Mouse (Mus musculus) lung, embryonic 16.5 days (tissue): ENCODE measurements around the gene Gm7534. TPM values are rescaled to one million over a fixed set of nuclear protein-coding genes. Genes with fewer than 3 reads are reported as not detected.
"Not testable (repeated sequence)": the region's sequence is repeated elsewhere in the genome, so short reads cannot be mapped to it uniquely, and the experiment has no call there.

Experiments
- ATAC-seq: fragments of 200-750 bp; cut with Nextera tagmentation; 2 replicates; pipeline ENCODE4 v1.8.0; 2017; ENCODE audit warnings: low read depth, mild to moderate bottlenecking, moderate library complexity
- H3K27ac ChIP-seq: fragments of 300-500 bp; sonication (generic); 2 replicates; pipeline ENCODE4 v1.5.1; 2014; ENCODE audit warnings: mild to moderate bottlenecking, control low read depth, low read length
- H3K27me3 ChIP-seq: fragments of 300-500 bp; sonication (generic); 2 replicates; pipeline ENCODE4 v1.6.1; 2014; ENCODE audit warnings: low read depth, low read length, mixed read lengths; ENCODE audit not compliant: control insufficient read depth, insufficient read depth
- H3K36me3 ChIP-seq: fragments of 300-500 bp; sonication (generic); 2 replicates; pipeline ENCODE4 v1.6.1; 2014; ENCODE audit warnings: low read length; ENCODE audit not compliant: control insufficient read depth, insufficient read depth
- H3K4me1 ChIP-seq: fragments of 300-500 bp; sonication (generic); replicated peaks from 2 replicates; pipeline ENCODE4 v1.6.1; 2014; ENCODE audit warnings: low read length, mixed read lengths; ENCODE audit not compliant: control insufficient read depth, insufficient read depth
- H3K4me2 ChIP-seq: fragments of 300-500 bp; sonication (generic); 2 replicates; pipeline ENCODE4 v1.6.1; 2014; ENCODE audit warnings: low read depth, low read length, control low read depth
- H3K4me3 ChIP-seq: fragments of 300-500 bp; sonication (generic); 2 replicates; pipeline ENCODE4 v1.5.1; 2014; ENCODE audit warnings: mild to moderate bottlenecking, low read length, control low read depth
- H3K9ac ChIP-seq: fragments of 300-500 bp; sonication (generic); 2 replicates; pipeline ENCODE4 v1.6.1; 2014; ENCODE audit warnings: low read length, control low read depth
- H3K9me3 ChIP-seq: fragments of 300-500 bp; sonication (generic); 2 replicates; pipeline ENCODE4 v1.6.1; 2016; ENCODE audit warnings: low read length; ENCODE audit not compliant: control insufficient read depth
- WGBS: fragments of 180-500 bp; shearing (Covaris S2); extraction: QIAGEN DNeasy Blood & Tissue Kit; methylation state at CpG from one replicate; pipeline ENCODE4 v1.1.7; 2014; 5-methylcytosine and 5-hydroxymethylcytosine counted together
- polyA plus RNA-seq: library from polyadenylated mRNA; unstranded; fragments of >200 nt; fragmentation: Nextera tagmentation; extraction: Ambion mirVana; gene quantifications from 2 replicates; pipeline ENCODE4 v1.2.1, GENCODE M21; 2015

Gene Gm7534
- polyA plus RNA-seq, 1 experiment from 2014 or later: not detected

GRCm38 (mm10) chr4:134155961-134156465 is 46.8 kb downstream of the Gm7534 start:
- no peak overlapping the region for H3K27ac ChIP-seq
- no peak overlapping the region for H3K9ac ChIP-seq
- H3K27me3 ChIP-seq: no peaks in the 10 kb centered on the region
- no peak overlapping the region for H3K4me2 ChIP-seq
- peaks cover 6% of the 10 kb centered on the region for H3K36me3 ChIP-seq
- ATAC-seq: no peak
- no peak overlapping the region for H3K4me3 ChIP-seq
- 79% methylated on average over 10 of the region's 10 CpGs for WGBS
- no peaks in the 10 kb centered on the region; the same call in 1 of the 2 replicates for H3K4me1 ChIP-seq
- H3K9me3 ChIP-seq: no peaks in the 10 kb centered on the region

- H3K4me1 ChIP-seq: no peaks in the 10 kb centered on the region; the same call in 1 of the 2 replicates
- H3K9me3 ChIP-seq: no peaks in the 10 kb centered on the region
- H3K4me2 ChIP-seq: no peak overlapping the region
- H3K4me3 ChIP-seq: no peak overlapping the region
- peaks cover 9% of the 10 kb centered on the region for H3K36me3 ChIP-seq
- no peak overlapping the region for H3K27ac ChIP-seq
- no peak for ATAC-seq
- no peak overlapping the region for H3K9ac ChIP-seq
- WGBS: 87% methylated on average over 6 of the region's 6 CpGs
- no peaks in the 10 kb centered on the region for H3K27me3 ChIP-seq
Observed at GRCm38 (mm10) chr4:134155531-134155930, 47.3 kb downstream of the Gm7534 start.

GRCm38 (mm10) chr4:134154354-134154753 is 48.5 kb downstream of the Gm7534 start:
- Histone ChIP-seq H3K9me3 (no peaks in the 10 kb centered on the region), H3K27ac (no peak overlapping the region), H3K36me3 (peaks cover 12% of the 10 kb centered on the region), H3K4me3 (no peak overlapping the region), H3K4me1 (no peaks in the 10 kb centered on the region; the same call in 1 of the 2 replicates), H3K9ac (no peak overlapping the region), H3K4me2 (no peak overlapping the region), H3K27me3 (no peaks in the 10 kb centered on the region)
- 94% methylated on average over 3 of the region's 3 CpGs for WGBS
- no peak for ATAC-seq

GRCm38 (mm10) chr4:134153656-134154055 is 49.1 kb downstream of the Gm7534 start:
- Histone ChIP-seq H3K27ac (no peak overlapping the region), H3K9ac (no peak overlapping the region), H3K4me1 (no peaks in the 10 kb centered on the region; the same call in 1 of the 2 replicates), H3K27me3 (no peaks in the 10 kb centered on the region), H3K9me3 (no peaks in the 10 kb centered on the region), H3K36me3 (peaks cover 15% of the 10 kb centered on the region), H3K4me3 (no peak overlapping the region), H3K4me2 (no peak overlapping the region)
- 89% methylated on average over 3 of the region's 3 CpGs for WGBS
- no peak for ATAC-seq

GRCm38 (mm10) chr4:134152112-134152511 is 50.7 kb downstream of the Gm7534 start:
- Histone ChIP-seq H3K9ac (no peak overlapping the region), H3K9me3 (no peaks in the 10 kb centered on the region)

GRCm38 (mm10) chr4:134149389-134149788 is 53.4 kb downstream of the Gm7534 start:
- no peaks in the 10 kb centered on the region for H3K4me1 ChIP-seq
- no peaks in the 10 kb centered on the region for H3K27me3 ChIP-seq
- H3K4me3 ChIP-seq: no peak overlapping the region
- peaks cover 19% of the 10 kb centered on the region for H3K36me3 ChIP-seq
- H3K27ac ChIP-seq: no peak overlapping the region
- H3K9ac ChIP-seq: no peak overlapping the region
- no peak for ATAC-seq
- H3K9me3 ChIP-seq: no peaks in the 10 kb centered on the region
- H3K4me2 ChIP-seq: no peak overlapping the region
- 87% methylated on average over 4 of the region's 4 CpGs for WGBS

More at GRCm38 (mm10) chr4:134152112-134152511, 50.7 kb downstream of the Gm7534 start:
- no peaks in the 10 kb centered on the region for H3K4me1 ChIP-seq
- H3K4me3 ChIP-seq: no peak overlapping the region
- no peak overlapping the region for H3K27ac ChIP-seq
- 87% methylated on average over 3 of the region's 3 CpGs for WGBS
- H3K36me3 ChIP-seq: peaks cover 18% of the 10 kb centered on the region
- no peaks in the 10 kb centered on the region for H3K27me3 ChIP-seq
- ATAC-seq: no peak
- no peak overlapping the region for H3K4me2 ChIP-seq

GRCm38 (mm10) chr4:134144297-134144696 is 58.5 kb downstream of the Gm7534 start:
- not testable (repeated sequence) for H3K4me1 ChIP-seq, H3K9me3 ChIP-seq, H3K9ac ChIP-seq, H3K27ac ChIP-seq, H3K36me3 ChIP-seq, H3K4me2 ChIP-seq, H3K27me3 ChIP-seq, ATAC-seq, H3K4me3 ChIP-seq
- WGBS: 91% methylated on average over 5 of the region's 5 CpGs

Other genes with a start within 250 kb of the Gm7534 start
- 2,552 and 2,841 TPM in 2 replicates for gene Hmgn2, start 234.4 kb downstream of the Gm7534 start, polyA plus RNA-seq
- 44.2 and 44.5 TPM in 2 replicates for gene Dhdds, start 202.1 kb downstream of the Gm7534 start, polyA plus RNA-seq
- gene Lin28a, start 184.2 kb downstream of the Gm7534 start, polyA plus RNA-seq: not detected in 2 replicates
- gene Zfp683, start 149.2 kb downstream of the Gm7534 start, polyA plus RNA-seq: not detected in 2 replicates
- 4.2 and 7.0 TPM in 2 replicates for gene Crybg2, start 142.2 kb downstream of the Gm7534 start, polyA plus RNA-seq
- gene Cd52, start 107.9 kb downstream of the Gm7534 start, polyA plus RNA-seq: 23.8 and 24.7 TPM in 2 replicates
- gene Ubxn11, start 100.4 kb downstream of the Gm7534 start, polyA plus RNA-seq: 14.9 and 16.6 TPM in 2 replicates
- 466 and 467 TPM in 2 replicates for gene Sh3bgrl3, start 74.2 kb downstream of the Gm7534 start, polyA plus RNA-seq
- gene Cep85, start 15.9 kb downstream of the Gm7534 start, polyA plus RNA-seq: 51.9 and 56.1 TPM in 2 replicates
- gene Catsper4, start 24.4 kb upstream of the Gm7534 start, polyA plus RNA-seq: 0.23 and 0.87 TPM in 2 replicates
- gene Cnksr1, start 35.4 kb upstream of the Gm7534 start, polyA plus RNA-seq: 12.6 and 14.2 TPM in 2 replicates
- gene E130218I03Rik, start 40.7 kb upstream of the Gm7534 start, polyA plus RNA-seq: 0.48 and 0.80 TPM in 2 replicates
- gene Zfp593, start 42.6 kb upstream of the Gm7534 start, polyA plus RNA-seq: 10.9 and 12.6 TPM in 2 replicates
- not detected in 2 replicates for gene Gm30191, start 43.9 kb upstream of the Gm7534 start, polyA plus RNA-seq
- gene Grrp1, start 51.1 kb upstream of the Gm7534 start, polyA plus RNA-seq: 9.0 and 11.0 TPM in 2 replicates
- gene Pdik1l, start 84.9 kb upstream of the Gm7534 start, polyA plus RNA-seq: 23.3 and 23.4 TPM in 2 replicates
- gene Trim63, start 112.1 kb upstream of the Gm7534 start, polyA plus RNA-seq: 2.6 and 3.1 TPM in 2 replicates
- gene Slc30a2, start 140.2 kb upstream of the Gm7534 start, polyA plus RNA-seq: 0.29 and 0.43 TPM in 2 replicates
- gene Extl1, start 180.8 kb upstream of the Gm7534 start, polyA plus RNA-seq: 1.8 and 2.5 TPM in 2 replicates
- gene Pafah2, start 193.3 kb upstream of the Gm7534 start, polyA plus RNA-seq: 14.3 and 14.6 TPM in 2 replicates